ENCODE assay signal across 21 mouse cellular contexts in the genomic region with DNA sequence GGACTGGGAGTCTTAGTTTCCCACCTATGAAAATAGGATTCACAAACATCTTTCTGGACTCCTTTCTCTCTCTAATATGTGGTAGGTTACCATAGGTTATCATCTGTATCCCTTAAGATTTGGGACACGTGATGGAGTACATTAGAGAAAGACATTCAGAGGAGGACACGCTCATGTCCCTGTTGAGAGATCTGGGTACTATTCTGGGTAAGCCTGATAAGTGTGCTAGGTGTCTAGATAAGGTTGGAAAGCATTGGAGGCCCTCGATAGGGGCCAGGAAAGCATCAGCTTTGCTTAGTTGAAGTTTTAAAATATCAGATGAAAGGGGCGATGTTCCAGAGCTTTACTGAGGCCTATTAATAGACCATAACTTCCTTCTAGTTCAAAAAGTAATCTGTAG. TPM values are rescaled to one million over a fixed set of nuclear protein-coding genes. Genes with fewer than 3 reads are reported as not detected.
"Had no signal": no experiment of that assay in that cellular context is flagged by ENCODE, and none has a peak within 500 bp of the region (broad histone marks: within the 10 kb centered on the region; RNA-seq: fewer than 3 reads in every experiment).

No protein-coding gene starts in this region.

- H3K4me3 ChIP-seq: megakaryocyte, embryonic 14.5 days; midbrain, embryonic 13.5 days; midbrain, embryonic 15.5 days; neural tube, embryonic 12.5 days; stomach, embryonic 15.5 days had no signal

- H3K27ac ChIP-seq: macrophage; midbrain, embryonic 13.5 days; midbrain, embryonic 15.5 days; neural tube, embryonic 12.5 days; stomach, embryonic 15.5 days; stomach, postnatal 0 days had no signal

- H3K4me2 ChIP-seq: lung, embryonic 14.5 days; midbrain, embryonic 11.5 days; midbrain, embryonic 13.5 days; midbrain, embryonic 15.5 days; neural tube, embryonic 12.5 days; stomach, embryonic 15.5 days had no signal

- H3K36me3 ChIP-seq: midbrain, embryonic 13.5 days; midbrain, embryonic 15.5 days; neural tube, embryonic 12.5 days; stomach, embryonic 15.5 days had no signal

- H3K4me1 ChIP-seq: midbrain, embryonic 13.5 days; midbrain, embryonic 15.5 days; neural tube, embryonic 12.5 days; stomach, embryonic 15.5 days had no signal

- H3K27me3 ChIP-seq: midbrain, embryonic 13.5 days; midbrain, embryonic 15.5 days; neural tube, embryonic 12.5 days; stomach, embryonic 15.5 days had no signal

- H3K9me3 ChIP-seq: midbrain, embryonic 13.5 days; midbrain, embryonic 15.5 days; neural tube, embryonic 12.5 days; stomach, embryonic 15.5 days had no signal

- H3K9ac ChIP-seq: lung, embryonic 14.5 days; midbrain, embryonic 13.5 days; midbrain, embryonic 15.5 days; neural tube, embryonic 12.5 days; stomach, embryonic 15.5 days had no signal

- ATAC-seq: midbrain, embryonic 13.5 days; midbrain, embryonic 15.5 days had no signal

- DNase-seq: lung, adult 18-20 months; lung, embryonic 14.5 days; lung, postnatal 10 days; right cerebral cortex, postnatal 14 days; thymus, adult 2 months; thymus, postnatal 14 days; thymus, postnatal 36 days had no signal

RNA-seq across cellular contexts. Expression of a gene that starts 15.4 kb away (rescaled TPM):
- total RNA-seq: monocyte, adult 5-6 weeks had no signal
- polyA plus RNA-seq: testis, adult 2 months had no signal

RNA-seq across cellular contexts. Expression of a gene that starts 43.5 kb away (rescaled TPM):
- total RNA-seq: megakaryocyte progenitor cell, adult 5-6 weeks; midbrain, postnatal 0 days had no signal
- polyA plus RNA-seq: lung, embryonic 14.5 days; lung, embryonic 16.5 days; macrophage; midbrain, embryonic 11.5 days; midbrain, embryonic 13.5 days; midbrain, embryonic 15.5 days; midbrain, postnatal 0 days; neural tube, embryonic 12.5 days; neural tube, embryonic 14.5 days; stomach, embryonic 15.5 days; stomach, postnatal 0 days had no signal
